Mouse (Mus musculus): Measurements from ENCODE around the gene Tle1.
A peak's percentile ranks its signal among the peaks of the same experiment; 100 is the strongest.

Gene Tle1

DNA sequence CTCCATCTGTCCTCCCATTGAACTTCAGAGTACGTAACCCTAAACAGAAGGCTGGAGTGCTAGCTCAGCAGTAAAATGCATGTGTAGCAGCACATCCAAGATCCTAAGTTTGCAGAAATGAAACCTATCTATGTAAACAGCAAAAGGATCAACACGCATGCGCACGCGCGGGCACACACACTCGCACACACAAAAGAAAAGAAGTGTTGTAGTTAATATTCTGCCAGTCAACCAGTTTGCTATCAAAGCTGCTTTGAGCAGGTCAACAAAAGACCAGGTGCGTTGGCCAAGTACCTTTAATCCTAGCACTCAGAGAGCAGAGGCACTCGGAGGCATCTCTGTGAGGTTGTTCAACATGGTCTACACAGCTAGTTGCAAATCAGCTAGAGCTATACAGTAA is 35.0 kb downstream of the Tle1 start:
- no peak for DNase-seq (ENCODE audit: low read depth, low spot score)

DNA sequence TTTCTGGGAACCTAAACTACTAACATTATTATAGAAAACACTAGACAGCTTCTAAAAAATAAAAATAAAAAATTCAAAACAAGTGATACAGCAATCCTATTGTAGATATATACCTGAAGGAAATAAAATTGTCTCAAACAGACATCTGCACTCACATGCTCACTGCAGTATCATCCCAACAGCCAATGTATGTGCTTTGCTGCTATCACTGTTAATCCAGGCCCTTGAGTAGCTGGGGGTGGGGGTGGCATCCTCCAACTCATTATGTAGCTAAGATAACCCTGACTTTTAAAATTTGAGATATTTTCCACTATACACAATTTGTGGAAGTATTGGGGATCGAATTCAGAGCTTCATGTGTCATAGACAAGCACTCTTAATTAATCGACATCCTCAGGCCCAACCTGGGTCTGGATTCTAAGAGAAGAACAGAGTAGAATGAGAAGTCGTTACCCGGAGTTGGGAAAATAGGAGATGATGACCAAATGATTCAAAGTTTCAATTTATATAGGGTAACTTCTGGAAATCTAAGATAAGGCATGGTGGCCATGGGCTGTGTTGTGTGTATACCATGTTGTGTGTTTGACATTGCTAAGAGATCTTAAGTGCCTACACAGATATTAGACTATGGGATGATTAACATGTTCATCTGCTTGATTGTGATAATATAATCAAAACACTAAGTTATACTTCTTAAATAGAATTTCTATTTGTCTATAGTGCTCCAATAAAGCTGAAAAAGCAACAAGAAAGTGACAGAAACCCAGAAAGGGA is 38.1 kb downstream of the Tle1 start:
- no peak for DNase-seq (ENCODE audit: low read depth, low spot score)

DNA sequence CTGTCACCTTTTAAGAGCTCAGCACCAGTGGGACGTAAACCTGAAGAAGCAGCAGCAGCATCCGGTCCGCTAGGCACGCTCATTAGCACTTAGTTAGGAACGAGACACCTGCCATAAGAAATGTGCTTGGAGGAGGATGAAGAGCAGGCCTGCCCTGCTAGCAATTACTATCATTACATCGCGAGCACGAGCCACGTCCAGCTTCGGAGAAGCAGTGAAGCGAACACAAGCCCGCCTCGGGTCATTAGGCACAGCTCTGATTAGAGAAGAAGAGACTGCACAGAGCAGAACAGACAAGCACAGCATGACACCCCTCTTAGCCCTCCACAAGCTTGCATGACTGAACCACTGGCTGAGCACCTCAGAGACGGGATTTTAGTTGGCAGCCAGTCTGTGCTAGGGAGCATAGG is 40.6 kb downstream of the Tle1 start:
- peak; percentile 19 for DNase-seq (ENCODE audit: low read depth, low spot score)

DNA sequence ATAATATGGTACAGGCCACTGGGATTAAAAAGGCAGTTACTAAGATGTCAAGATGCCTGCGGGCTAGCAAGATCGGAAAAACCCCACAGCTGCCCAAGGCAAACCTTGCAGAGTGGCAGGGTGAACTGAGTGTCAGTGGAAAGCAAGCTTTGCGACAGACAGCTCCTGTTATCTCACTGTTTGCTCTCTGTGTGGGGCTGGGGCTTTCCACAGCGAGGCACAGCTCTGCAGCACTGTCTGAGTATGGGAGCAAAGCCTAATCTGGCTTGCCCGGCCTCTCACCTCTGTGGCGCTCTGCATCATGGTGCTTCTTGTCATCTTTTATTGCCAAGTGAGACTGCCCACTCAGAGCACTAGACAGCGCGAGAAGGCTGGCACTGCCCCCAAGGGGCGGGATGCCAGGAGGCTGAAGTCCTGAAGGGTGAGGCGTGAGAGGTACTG is 42.8 kb downstream of the Tle1 start:
- no peak for DNase-seq (ENCODE audit: low read depth, low spot score)

- DNase-seq (ENCODE audit: low read depth, low spot score): peak; percentile 20
Observed at GRCm38 (mm10) chr4:72150460-72151131, 50.1 kb downstream of the Tle1 start.

- peak; percentile 92 for DNase-seq (ENCODE audit: low read depth, low spot score)
Observed at GRCm38 (mm10) chr4:72146003-72146402, 54.7 kb downstream of the Tle1 start.

GRCm38 (mm10) chr4:72144541-72144940 is 56.2 kb downstream of the Tle1 start:
- DNase-seq (ENCODE audit: low read depth, low spot score): no peak

GRCm38 (mm10) chr4:72140706-72141105 is 60.0 kb downstream of the Tle1 start:
- DNase-seq (ENCODE audit: low read depth, low spot score): no peak

GRCm38 (mm10) chr4:72139475-72140120 is 61.1 kb downstream of the Tle1 start:
- no peak for DNase-seq (ENCODE audit: low read depth, low spot score)

DNA sequence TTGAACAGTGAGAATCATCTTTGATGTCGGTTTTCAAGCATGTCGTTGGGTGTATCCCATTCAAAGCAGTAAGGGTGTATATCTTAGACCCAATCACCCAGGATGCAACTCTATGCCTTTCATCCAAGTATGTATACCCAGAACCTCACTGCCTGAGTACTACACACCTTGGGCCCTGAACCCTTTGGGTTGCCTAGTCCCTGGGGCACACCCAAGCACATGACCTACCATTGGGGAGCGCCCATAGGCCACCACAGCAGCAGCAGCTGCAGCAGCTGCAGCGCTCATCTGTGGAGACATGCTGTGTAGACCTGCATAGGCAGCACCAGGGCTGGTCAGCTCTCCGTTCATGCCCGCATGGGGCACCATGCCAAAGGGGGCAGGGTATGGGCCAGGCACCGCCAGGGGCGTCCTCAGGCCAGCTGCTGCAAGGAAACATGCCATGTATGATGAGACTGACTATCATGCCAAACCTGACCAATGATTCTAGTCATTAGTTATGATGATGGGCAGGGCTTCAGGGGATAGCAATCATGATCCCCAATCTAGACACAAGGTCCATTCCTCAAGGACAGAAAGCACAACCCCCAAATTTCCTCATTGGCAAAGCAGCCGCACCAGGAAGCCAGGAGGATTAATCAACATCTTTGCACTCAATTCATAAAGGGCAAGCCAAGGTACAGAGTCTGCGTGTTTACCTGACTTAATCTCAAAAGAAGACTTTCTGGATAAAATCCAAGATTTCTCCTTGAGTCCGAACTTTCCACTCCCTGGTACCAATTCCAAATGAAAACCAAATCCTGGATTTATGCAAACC is 62.2 kb downstream of the Tle1 start:
- no peak for DNase-seq (ENCODE audit: low read depth, low spot score)

- DNase-seq (ENCODE audit: low read depth, low spot score): peak; percentile 42
Observed at GRCm38 (mm10) chr4:72132646-72133045, 68.1 kb downstream of the Tle1 start.

- DNase-seq (ENCODE audit: low read depth, low spot score): no peak
Observed at GRCm38 (mm10) chr4:72127596-72127995, 73.1 kb downstream of the Tle1 start.

DNA sequence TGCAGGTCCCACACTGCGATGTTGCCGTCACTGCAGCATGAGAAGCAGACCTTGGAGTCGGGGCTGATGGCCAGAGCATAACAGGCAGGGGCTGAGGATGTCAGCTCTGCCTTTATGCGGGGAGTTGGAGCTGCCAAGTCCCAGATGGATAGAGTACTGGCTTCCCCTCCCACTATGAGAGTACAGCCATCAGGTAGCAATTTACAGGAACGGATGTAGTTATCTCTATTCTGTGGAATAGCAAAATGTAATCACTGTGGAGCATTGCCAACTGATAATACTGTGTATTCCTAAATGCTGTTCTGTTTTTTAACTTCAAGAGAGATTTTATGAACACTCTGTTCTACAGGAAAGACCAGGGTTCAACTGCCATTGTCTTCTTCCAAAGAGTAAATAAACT is 75.9 kb downstream of the Tle1 start:
- DNase-seq (ENCODE audit: low read depth, low spot score): no peak

GRCm38 (mm10) chr4:72122837-72123236 is 77.9 kb downstream of the Tle1 start:
- peak; percentile 27 for DNase-seq (ENCODE audit: low read depth, low spot score)

DNA sequence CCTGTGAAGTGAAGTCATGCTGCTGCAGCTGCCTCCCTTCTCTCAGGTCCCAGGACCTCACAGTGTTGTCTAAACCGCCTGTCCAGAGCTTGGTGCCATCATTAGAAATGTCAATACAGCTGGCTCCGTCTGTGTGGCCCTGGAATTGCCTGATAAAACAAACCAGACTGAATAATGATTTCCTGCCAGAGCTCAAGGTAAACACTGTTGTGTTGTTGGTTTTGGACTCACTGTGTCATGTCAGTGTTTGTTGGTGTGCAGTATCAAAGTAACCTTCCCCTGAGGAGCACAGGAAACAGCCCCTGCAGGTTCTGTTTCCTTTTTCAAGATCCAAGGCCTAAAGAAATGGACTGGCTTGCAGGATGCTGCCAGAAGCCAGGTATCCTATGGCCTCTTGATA is 78.4 kb downstream of the Tle1 start:
- DNase-seq (ENCODE audit: low read depth, low spot score): peak; percentile 9

GRCm38 (mm10) chr4:72120050-72120449 is 80.7 kb downstream of the Tle1 start:
- no peak for DNase-seq (ENCODE audit: low read depth, low spot score)

GRCm38 (mm10) chr4:72105702-72106101 is 95.0 kb downstream of the Tle1 start:
- no peak for DNase-seq (ENCODE audit: low read depth, low spot score)

DNA sequence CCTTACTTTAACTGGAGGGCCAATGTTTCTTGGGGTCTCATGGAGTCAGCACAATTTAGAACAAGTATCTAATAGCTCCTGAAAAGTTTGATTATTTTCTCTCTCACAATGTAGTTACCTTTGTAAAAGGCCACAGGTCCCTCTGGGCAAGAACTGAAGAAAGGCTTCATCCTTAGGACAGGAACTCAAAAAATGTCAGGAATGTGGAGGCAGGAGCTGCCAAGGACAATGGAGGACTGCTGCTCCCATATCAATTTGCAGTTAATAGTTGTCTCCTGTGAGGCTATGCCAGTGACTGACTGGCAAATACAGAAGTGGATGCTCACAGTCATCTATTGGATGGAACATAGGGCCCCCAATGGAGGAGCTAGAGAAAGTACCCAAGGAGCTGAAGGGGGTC is 96.5 kb downstream of the Tle1 start:
- DNase-seq (ENCODE audit: low read depth, low spot score): peak; percentile 68

DNA sequence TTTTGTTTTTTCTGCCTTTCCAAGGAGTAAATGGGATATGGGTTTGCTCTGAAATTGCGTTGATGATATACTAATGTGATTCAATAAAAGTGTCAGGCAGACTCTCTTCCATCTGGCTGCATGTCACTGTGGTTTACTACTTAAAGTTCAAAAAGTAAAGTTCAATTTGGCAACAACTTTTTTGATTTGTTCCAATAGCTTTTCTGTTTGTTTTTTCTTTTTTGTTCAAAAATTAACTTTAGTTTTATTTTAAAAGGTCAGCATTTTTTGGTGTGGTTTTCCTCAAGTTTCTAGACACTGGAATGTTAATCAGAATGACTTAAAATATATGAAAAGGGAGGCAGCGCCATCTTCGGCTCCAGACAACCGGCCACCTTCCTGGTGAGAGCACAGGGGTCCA is 112.9 kb downstream of the Tle1 start:
- no peak for DNase-seq (ENCODE audit: low read depth, low spot score)

- DNase-seq (ENCODE audit: low read depth, low spot score): no peak
Observed at GRCm38 (mm10) chr4:72069111-72069534, 131.6 kb downstream of the Tle1 start.

GRCm38 (mm10) chr4:72067937-72068336 is 132.8 kb downstream of the Tle1 start:
- DNase-seq (ENCODE audit: low read depth, low spot score): no peak
